In genomic region chr2:49354066-49354465, GRCm38 (mm10) we compare ENCODE assay signal across 15 mouse cellular contexts.
"Had no signal": no experiment of that assay in that cellular context is flagged by ENCODE, and none has a peak within 500 bp of the region (broad histone marks: within the 10 kb centered on the region; RNA-seq: fewer than 3 reads in every experiment).

No protein-coding gene starts in this region.

- H3K27me3 ChIP-seq: neural tube, embryonic 15.5 days; stomach, embryonic 15.5 days had no signal

- DNase-seq: retina, postnatal 1 day; right cerebral cortex, adult 18-20 months; right cerebral cortex, postnatal 14 days; right cerebral cortex, postnatal 25 days; right cerebral cortex, postnatal 4 days; spleen, adult 18-20 months; thymus, adult 18-20 months; thymus, adult 2 months; thymus, postnatal 14 days; thymus, postnatal 25 days; thymus, postnatal 36 days; thymus, postnatal 4 days had no signal

- H3K27ac ChIP-seq: neural tube, embryonic 15.5 days; stomach, embryonic 15.5 days; stomach, postnatal 0 days had no signal

- H3K9ac ChIP-seq: neural tube, embryonic 15.5 days; stomach, embryonic 15.5 days had no signal

- H3K9me3 ChIP-seq: neural tube, embryonic 15.5 days; stomach, embryonic 15.5 days had no signal

- H3K36me3 ChIP-seq: neural tube, embryonic 15.5 days; stomach, embryonic 15.5 days had no signal

- H3K4me1 ChIP-seq: neural tube, embryonic 15.5 days; stomach, embryonic 15.5 days had no signal

- H3K4me3 ChIP-seq: neural tube, embryonic 15.5 days; stomach, embryonic 15.5 days had no signal
